Mouse (Mus musculus) liver, embryonic 18 days (tissue): Measurements from ENCODE around the gene Srgap3. TPM values are rescaled to one million over a fixed set of nuclear protein-coding genes. Genes with fewer than 3 reads are reported as not detected.

Experiments used
- polyA plus RNA-seq: library from polyadenylated mRNA; depleted of rRNA; stranded (reverse); fragments of >200 nt; gene quantifications from 2 replicates; pipeline ENCODE4 v1.2.3, GENCODE M21; 2012; rRNA removed

The Srgap3 gene
- polyA plus RNA-seq = 0.23 and 0.24 TPM in 2 replicates

GRCm38 (mm10) chr6:112946895-112947436 lies at the start of gene Srgap3:
TSS of gene Srgap3 (minus strand) at chr6:112947266.

DNA sequence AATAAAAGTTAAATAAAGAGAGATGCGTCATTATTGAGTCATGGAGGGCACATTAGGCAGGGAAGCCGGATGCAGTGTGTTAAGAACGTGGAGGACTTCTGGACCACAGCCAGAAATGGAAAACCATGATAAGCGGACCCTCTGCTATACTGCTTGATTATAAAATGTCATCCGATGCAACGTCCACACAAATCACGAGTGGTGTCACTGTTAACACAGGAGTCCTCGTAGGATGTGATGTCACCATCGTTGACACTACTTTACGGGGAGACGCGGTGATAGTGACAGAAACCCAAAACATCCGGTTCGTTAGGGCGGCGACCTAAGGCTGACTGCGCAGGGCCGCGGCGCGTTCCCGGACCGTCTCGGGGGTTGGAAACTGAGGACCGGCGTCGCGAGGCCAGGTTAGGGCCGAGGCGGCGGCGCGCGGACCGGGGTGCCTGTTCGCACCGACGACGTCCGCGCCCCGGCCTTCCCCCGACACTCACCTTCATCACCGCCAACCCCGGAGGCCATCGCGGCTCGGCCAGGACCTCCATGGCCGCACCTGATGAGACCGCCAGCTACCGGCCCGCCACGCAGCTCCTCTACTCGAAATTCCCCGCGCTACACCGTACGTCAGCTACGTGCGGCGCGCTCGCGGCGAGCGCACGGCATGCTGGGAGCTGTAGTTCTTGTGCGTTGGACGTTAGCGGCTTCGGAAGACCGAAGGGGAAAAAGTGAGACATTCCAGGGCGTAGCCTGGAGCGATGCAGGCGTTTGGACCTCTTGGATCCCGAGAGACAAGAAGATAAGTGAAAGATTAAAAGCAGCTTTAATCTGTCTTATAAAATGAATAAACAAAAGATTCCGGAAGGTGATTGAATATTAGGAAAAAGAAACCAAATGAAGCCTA lies 250.8 kb downstream of the Srgap3 start, which contains the start of gene Rad18:
Gene Rad18 (minus strand): TSS at position 631 of the 895 bp plus-strand sequence.

Other genes starting within 250 kb of the Srgap3 start
- 14.7 and 15.0 TPM in 2 replicates for gene Thumpd3, start 99.0 kb upstream of the Srgap3 start, polyA plus RNA-seq
- 12.6 and 15.1 TPM in 2 replicates for gene Setd5, start 130.1 kb upstream of the Srgap3 start, polyA plus RNA-seq
- gene Lhfpl4, start 248.1 kb upstream of the Srgap3 start, polyA plus RNA-seq = under 0.01 and 0.02 TPM in 2 replicates